In the genomic region with DNA sequence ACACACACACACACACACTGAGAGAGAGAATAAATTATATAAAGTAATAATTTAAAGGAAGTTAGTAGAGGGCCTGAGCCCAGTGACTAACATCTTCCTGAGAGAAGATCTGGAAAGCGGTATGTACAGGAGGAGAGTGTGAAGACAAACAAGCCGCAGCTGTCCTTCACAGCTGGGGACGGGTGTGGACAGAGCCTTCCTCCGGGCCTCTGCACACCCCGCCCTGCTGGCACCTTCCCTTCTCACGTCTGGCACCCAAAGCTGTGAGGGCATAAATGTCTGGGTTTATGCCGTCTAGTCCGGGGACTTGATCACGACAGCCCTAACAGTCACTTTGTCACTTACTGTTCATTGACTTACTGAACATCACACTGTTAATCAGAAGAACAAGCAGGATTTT, we compare ENCODE assay signal across 17 mouse cellular contexts.
DNase-seq lines count a peak whose midpoint lies in the region; ATAC-seq and TF ChIP-seq lines count a peak whose summit lies in the region.
"Had no signal": no experiment of that assay in that cellular context is flagged by ENCODE, and none has a peak within 500 bp of the region (broad histone marks: within the 10 kb centered on the region; RNA-seq: fewer than 3 reads in every experiment).

No protein-coding gene starts in this region.

- DNase-seq in forebrain, embryonic 14.5 days (ENCODE audit: low spot score) = peak; percentile 38
- DNase-seq in forebrain, embryonic 10.5 days (ENCODE audit: extremely low spot score, low spot score) = no peak
- DNase-seq in lung, embryonic 14.5 days = peak; percentile 44
- no peak for DNase-seq in lung, postnatal 36 days
- no peak for DNase-seq in thymus, postnatal 25 days
- DNase-seq: adrenal gland, postnatal 10 days; cerebellum, adult 11-12 months; cerebellum, adult 9-10 months; gastrocnemius, postnatal 14 days; heart, adult 2 months; heart, postnatal 14 days had no signal

- peak overlapping the region; percentile 33; the same call in 1 of the 2 replicates for H3K27ac ChIP-seq in forebrain, embryonic 14.5 days (ENCODE audit: low read depth, low read length)
- no peak overlapping the region for H3K27ac ChIP-seq in forebrain, embryonic 10.5 days
- no peak overlapping the region for H3K27ac ChIP-seq in lung, embryonic 14.5 days (ENCODE audit: low read depth)
- H3K27ac ChIP-seq: embryonic facial prominence, embryonic 10.5 days; heart, adult 2 months; heart, embryonic 15.5 days had no signal

- no peak overlapping the region for H3K4me2 ChIP-seq in forebrain, embryonic 14.5 days (ENCODE audit: low read length)
- no peak overlapping the region for H3K4me2 ChIP-seq in lung, embryonic 14.5 days
- H3K4me2 ChIP-seq: heart, embryonic 11.5 days; heart, embryonic 15.5 days; hindbrain, embryonic 14.5 days had no signal

- TF ChIP-seq CTCF in lung, embryonic 14.5 days (IDR thresholded peaks at IDR 0.05; ENCODE audit: low read depth) = no peak
- no peak for TF ChIP-seq CTCF in C2C12 (IDR thresholded peaks at IDR 0.05; ENCODE audit: control insufficient read depth, insufficient read depth, insufficient read length)

- no peak overlapping the region for H3K4me3 ChIP-seq in forebrain, embryonic 14.5 days (ENCODE audit: low read depth, low read length)
- no peak overlapping the region for H3K4me3 ChIP-seq in forebrain, embryonic 10.5 days
- H3K4me3 ChIP-seq in lung, embryonic 14.5 days (ENCODE audit: low read depth, low read length) = no peak overlapping the region
- H3K4me3 ChIP-seq in C2C12 (ENCODE audit: insufficient read depth, poor library complexity, severe bottlenecking) = no peak overlapping the region
- H3K4me3 ChIP-seq: embryonic facial prominence, embryonic 10.5 days; heart, adult 2 months; heart, embryonic 15.5 days had no signal

- H3K9me3 ChIP-seq in forebrain, embryonic 14.5 days (replicated peaks; ENCODE audit: control insufficient read depth, low read length) = no peaks in the 10 kb centered on the region
- no peaks in the 10 kb centered on the region for H3K9me3 ChIP-seq in forebrain, embryonic 10.5 days
- no peaks in the 10 kb centered on the region for H3K9me3 ChIP-seq in lung, embryonic 14.5 days (ENCODE audit: low read depth, low read length)
- H3K9me3 ChIP-seq: embryonic facial prominence, embryonic 10.5 days; heart, embryonic 15.5 days had no signal

- no peak overlapping the region for H3K9ac ChIP-seq in forebrain, embryonic 14.5 days (ENCODE audit: low read length)
- no peak overlapping the region for H3K9ac ChIP-seq in lung, embryonic 14.5 days
- H3K9ac ChIP-seq: heart, embryonic 15.5 days; hindbrain, embryonic 14.5 days had no signal

- 68% methylated on average over 9 of the region's 9 CpGs for WGBS in forebrain, embryonic 14.5 days
- WGBS in forebrain, embryonic 10.5 days = 90% methylated on average over 9 of the region's 9 CpGs
- WGBS in lung, embryonic 14.5 days = 41% methylated on average over 9 of the region's 9 CpGs

- no peaks in the 10 kb centered on the region for H3K79me2 ChIP-seq in C2C12 (ENCODE audit: control insufficient read depth, insufficient read depth)

- no peaks in the 10 kb centered on the region for H3K27me3 ChIP-seq in forebrain, embryonic 14.5 days (replicated peaks; ENCODE audit: control insufficient read depth, insufficient read depth, low read length)
- H3K27me3 ChIP-seq in forebrain, embryonic 10.5 days (ENCODE audit: poor library complexity, severe bottlenecking) = no peaks in the 10 kb centered on the region
- H3K27me3 ChIP-seq in lung, embryonic 14.5 days (ENCODE audit: insufficient read depth, low read length) = no peaks in the 10 kb centered on the region
- H3K27me3 ChIP-seq in C2C12 (ENCODE audit: control insufficient read depth, insufficient read depth, insufficient read length) = no peaks in the 10 kb centered on the region
- H3K27me3 ChIP-seq: heart, embryonic 15.5 days had no signal

- H3K4me1 ChIP-seq in forebrain, embryonic 14.5 days (ENCODE audit: control insufficient read depth, insufficient read depth, low read length) = peaks cover 13% of the 10 kb centered on the region
- peaks cover 36% of the 10 kb centered on the region for H3K4me1 ChIP-seq in forebrain, embryonic 10.5 days
- no peaks in the 10 kb centered on the region for H3K4me1 ChIP-seq in lung, embryonic 14.5 days (ENCODE audit: insufficient read depth)
- H3K4me1 ChIP-seq: heart, embryonic 15.5 days had no signal

- H3K36me3 ChIP-seq in forebrain, embryonic 14.5 days (ENCODE audit: control insufficient read depth, insufficient read depth, low read length) = no peaks in the 10 kb centered on the region
- no peaks in the 10 kb centered on the region for H3K36me3 ChIP-seq in forebrain, embryonic 10.5 days (replicated peaks)
- no peaks in the 10 kb centered on the region for H3K36me3 ChIP-seq in lung, embryonic 14.5 days (ENCODE audit: insufficient read depth)
- H3K36me3 ChIP-seq in C2C12 (ENCODE audit: control insufficient read depth, insufficient read depth) = no peaks in the 10 kb centered on the region
- H3K36me3 ChIP-seq: embryonic facial prominence, embryonic 10.5 days; heart, embryonic 15.5 days had no signal

- H3ac ChIP-seq in C2C12 (ENCODE audit: control insufficient read depth, insufficient read length, low read depth) = no peak overlapping the region

- peak; percentile 32; the same call in 1 of the 2 replicates for ATAC-seq in forebrain, embryonic 14.5 days
- 0 out of 2 replicates have a peak, but pooled peaks have one; percentile 30 for ATAC-seq in lung, embryonic 14.5 days (ENCODE audit: insufficient read depth)
- ATAC-seq: intestine, embryonic 16.5 days had no signal

- no peaks in the 10 kb centered on the region for H3K79me3 ChIP-seq in C2C12 (ENCODE audit: low read depth)

TF ChIP-seq in C2C12, 6 proteins besides CTCF, POLR2A, EP300 and RAD21:
- TF ChIP-seq USF1 (IDR thresholded peaks at IDR 0.05; ENCODE audit: low read depth) (no peak), MYOG (IDR thresholded peaks at IDR 0.05; ENCODE audit: control insufficient read depth, extremely low read depth, insufficient read length) (no peak), FOSL1 (IDR thresholded peaks at IDR 0.05; ENCODE audit: insufficient read depth, low read length, poor library complexity, severe bottlenecking) (no peak), MYOD1 (IDR thresholded peaks at IDR 0.05; ENCODE audit: control insufficient read depth, insufficient read length, low read depth) (peak; percentile 52)

Comparison
In these comparisons a context has a peak if more than half of its experiments do, and no peak if none do; other contexts are left out.
1. DNase-seq: peak in forebrain, embryonic 14.5 days (single experiment) and lung, embryonic 14.5 days (single experiment); none in forebrain, embryonic 10.5 days (single experiment), lung, postnatal 36 days (single experiment) and thymus, postnatal 25 days (single experiment).